Mouse (Mus musculus): ENCODE measurements at regions not wholly inside any gene's neighbourhood (a gene's known extent, or its start where the extent isn't known, plus 50 kb on each side); places are given as distances from the start of the nearest gene placed in this dataset.

DNA sequence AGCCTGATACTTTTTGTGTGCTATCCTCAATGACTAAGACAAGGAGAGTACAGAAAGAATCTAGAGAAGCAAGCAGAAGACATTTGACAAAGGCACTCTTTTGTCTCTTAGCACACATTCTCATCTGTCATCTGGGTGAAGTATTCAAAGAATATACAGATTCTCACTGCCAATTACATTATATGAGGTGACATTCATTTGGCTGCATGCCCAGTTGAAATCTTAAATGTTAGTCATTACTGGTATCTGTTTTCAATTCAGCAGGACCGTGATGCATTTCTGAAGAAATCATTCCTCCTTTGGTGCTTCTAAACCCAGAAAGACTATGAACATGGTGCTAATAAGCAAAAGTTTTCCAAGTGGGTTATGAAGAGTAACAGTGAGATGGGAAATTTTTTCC is 97.6 kb upstream of the Slc24a3 start:
- 45% methylated on average over 1 of the region's 1 CpGs for WGBS

GRCm38 (mm10) chr2:145081926-145082325 is 85.6 kb upstream of the Slc24a3 start:
- H3K4me1 ChIP-seq (ENCODE audit: control insufficient read depth, insufficient read depth, low read length), result no peaks in the 10 kb centered on the region
- no peaks in the 10 kb centered on the region for H3K27me3 ChIP-seq (ENCODE audit: control insufficient read depth, insufficient read depth, low read length)
- no peaks in the 10 kb centered on the region for H3K9me3 ChIP-seq (ENCODE audit: control insufficient read depth, low read length)
- no peak overlapping the region for H3K4me2 ChIP-seq (replicated peaks; ENCODE audit: low read depth, low read length, severe bottlenecking)
- H3K36me3 ChIP-seq (ENCODE audit: control insufficient read depth, insufficient read depth, low read length), result no peaks in the 10 kb centered on the region
- ATAC-seq (ENCODE audit: low FRiP score, low read depth) (no peak), DNase-seq (ENCODE audit: low spot score) (no peak)
- no peak overlapping the region for H3K27ac ChIP-seq (replicated peaks; ENCODE audit: low read depth, low read length)
- H3K9ac ChIP-seq (ENCODE audit: low read depth, low read length, severe bottlenecking), result no peak overlapping the region
- WGBS, result 74% methylated on average over 2 of the region's 2 CpGs
- no peak for TF ChIP-seq POLR2A (IDR thresholded peaks at IDR 0.05; ENCODE audit: borderline replicate concordance, extremely low read depth, insufficient read depth, insufficient read length)
- no peak overlapping the region for H3K4me3 ChIP-seq (replicated peaks; ENCODE audit: low read length)

More for the DNA sequence above, 97.6 kb upstream of the Slc24a3 start:
- Histone ChIP-seq H3K4me1 (ENCODE audit: control insufficient read depth, insufficient read depth, low read length) (no peaks in the 10 kb centered on the region), H3K36me3 (ENCODE audit: control insufficient read depth, insufficient read depth, low read length) (no peaks in the 10 kb centered on the region), H3K27me3 (ENCODE audit: control insufficient read depth, insufficient read depth, low read length) (no peaks in the 10 kb centered on the region), H3K4me2 (replicated peaks; ENCODE audit: low read depth, low read length, severe bottlenecking) (no peak overlapping the region), H3K4me3 (replicated peaks; ENCODE audit: low read length) (no peak overlapping the region), H3K27ac (replicated peaks; ENCODE audit: low read depth, low read length) (no peak overlapping the region), H3K9me3 (ENCODE audit: control insufficient read depth, low read length) (no peaks in the 10 kb centered on the region), H3K9ac (ENCODE audit: low read depth, low read length, severe bottlenecking) (no peak overlapping the region)
- no peak for ATAC-seq (ENCODE audit: low FRiP score, low read depth)
- TF ChIP-seq POLR2A (IDR thresholded peaks at IDR 0.05; ENCODE audit: borderline replicate concordance, extremely low read depth, insufficient read depth, insufficient read length), result no peak
- DNase-seq (ENCODE audit: low spot score), result no peak

DNA sequence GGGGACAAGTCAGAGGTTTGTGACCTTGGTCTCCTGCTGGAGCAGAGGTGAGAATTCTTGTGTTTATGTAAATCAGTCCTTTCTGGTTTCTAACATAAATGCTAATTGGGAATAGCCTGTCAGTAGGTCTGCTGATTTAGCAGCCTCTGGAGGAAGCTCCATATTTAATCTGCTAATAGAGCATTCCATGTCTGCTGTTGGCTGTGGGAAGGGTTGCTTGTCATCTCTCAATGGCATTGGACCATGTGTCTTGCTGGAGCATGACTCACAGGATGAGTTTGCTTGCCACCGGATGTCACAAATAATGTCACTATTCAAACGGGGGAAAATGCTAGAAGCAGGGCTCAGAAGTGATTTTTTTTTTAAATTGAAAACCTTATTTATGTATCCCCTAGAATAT is 82.9 kb upstream of the Slc24a3 start:
- no peak overlapping the region for H3K4me2 ChIP-seq (replicated peaks; ENCODE audit: low read depth, low read length, severe bottlenecking)
- no peaks in the 10 kb centered on the region for H3K36me3 ChIP-seq (ENCODE audit: control insufficient read depth, insufficient read depth, low read length)
- no peak overlapping the region for H3K9ac ChIP-seq (ENCODE audit: low read depth, low read length, severe bottlenecking)
- no peaks in the 10 kb centered on the region for H3K9me3 ChIP-seq (ENCODE audit: control insufficient read depth, low read length)
- no peak for TF ChIP-seq POLR2A (IDR thresholded peaks at IDR 0.05; ENCODE audit: borderline replicate concordance, extremely low read depth, insufficient read depth, insufficient read length)
- H3K27me3 ChIP-seq (ENCODE audit: control insufficient read depth, insufficient read depth, low read length), result no peaks in the 10 kb centered on the region
- WGBS, result 75% methylated on average over 2 of the region's 2 CpGs
- no peak overlapping the region for H3K27ac ChIP-seq (replicated peaks; ENCODE audit: low read depth, low read length)
- H3K4me3 ChIP-seq (replicated peaks; ENCODE audit: low read length), result no peak overlapping the region
- ATAC-seq (ENCODE audit: low FRiP score, low read depth) (no peak), DNase-seq (ENCODE audit: low spot score) (no peak)
- H3K4me1 ChIP-seq (ENCODE audit: control insufficient read depth, insufficient read depth, low read length), result no peaks in the 10 kb centered on the region

DNA sequence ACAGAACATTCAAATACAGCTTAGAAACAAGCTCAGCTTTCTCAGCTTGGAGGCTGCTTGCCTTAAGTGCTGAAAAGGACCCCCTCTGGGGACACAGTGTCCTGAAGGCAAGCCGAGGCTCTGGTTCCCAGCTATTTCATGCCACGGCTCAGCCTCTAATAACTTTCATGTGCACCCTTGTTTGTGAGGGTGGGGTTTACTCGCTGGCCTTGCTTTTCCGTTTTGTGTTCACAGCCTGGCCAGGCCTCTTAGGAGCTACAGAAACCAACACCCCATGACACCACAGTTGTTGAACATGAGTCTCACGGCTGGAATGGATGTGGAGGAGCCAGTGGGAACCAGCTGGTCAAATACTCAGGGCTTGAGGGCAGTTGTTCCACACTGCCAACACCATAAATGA is 81.4 kb upstream of the Slc24a3 start:
- Histone ChIP-seq H3K9ac (ENCODE audit: low read depth, low read length, severe bottlenecking) (no peak overlapping the region), H3K36me3 (ENCODE audit: control insufficient read depth, insufficient read depth, low read length) (no peaks in the 10 kb centered on the region), H3K4me1 (ENCODE audit: control insufficient read depth, insufficient read depth, low read length) (no peaks in the 10 kb centered on the region), H3K27me3 (ENCODE audit: control insufficient read depth, insufficient read depth, low read length) (no peaks in the 10 kb centered on the region), H3K9me3 (ENCODE audit: control insufficient read depth, low read length) (no peaks in the 10 kb centered on the region), H3K4me3 (replicated peaks; ENCODE audit: low read length) (no peak overlapping the region), H3K4me2 (replicated peaks; ENCODE audit: low read depth, low read length, severe bottlenecking) (no peak overlapping the region), H3K27ac (replicated peaks; ENCODE audit: low read depth, low read length) (no peak overlapping the region)
- TF ChIP-seq POLR2A (IDR thresholded peaks at IDR 0.05; ENCODE audit: borderline replicate concordance, extremely low read depth, insufficient read depth, insufficient read length), result no peak
- no peak for DNase-seq (ENCODE audit: low spot score)
- ATAC-seq (ENCODE audit: low FRiP score, low read depth), result no peak
- WGBS, result 34% methylated on average over 5 of the region's 5 CpGs

- DNase-seq (ENCODE audit: low spot score) (no peak), ATAC-seq (ENCODE audit: low FRiP score, low read depth) (no peak)
- no peak overlapping the region for H3K27ac ChIP-seq (replicated peaks; ENCODE audit: low read depth, low read length)
- whole genome bisulfite sequencing, result 79% methylated on average over 2 of the region's 2 CpGs
- H3K4me2 ChIP-seq (replicated peaks; ENCODE audit: low read depth, low read length, severe bottlenecking), result no peak overlapping the region
- TF ChIP-seq POLR2A (IDR thresholded peaks at IDR 0.05; ENCODE audit: borderline replicate concordance, extremely low read depth, insufficient read depth, insufficient read length), result no peak
- no peaks in the 10 kb centered on the region for H3K9me3 ChIP-seq (ENCODE audit: control insufficient read depth, low read length)
- H3K27me3 ChIP-seq (ENCODE audit: control insufficient read depth, insufficient read depth, low read length), result no peaks in the 10 kb centered on the region
- H3K36me3 ChIP-seq (ENCODE audit: control insufficient read depth, insufficient read depth, low read length), result no peaks in the 10 kb centered on the region
- H3K9ac ChIP-seq (ENCODE audit: low read depth, low read length, severe bottlenecking), result no peak overlapping the region
- H3K4me1 ChIP-seq (ENCODE audit: control insufficient read depth, insufficient read depth, low read length), result no peaks in the 10 kb centered on the region
- no peak overlapping the region for H3K4me3 ChIP-seq (replicated peaks; ENCODE audit: low read length)
Measured at GRCm38 (mm10) chr2:145103295-145103694, 64.3 kb upstream of the Slc24a3 start.

DNA sequence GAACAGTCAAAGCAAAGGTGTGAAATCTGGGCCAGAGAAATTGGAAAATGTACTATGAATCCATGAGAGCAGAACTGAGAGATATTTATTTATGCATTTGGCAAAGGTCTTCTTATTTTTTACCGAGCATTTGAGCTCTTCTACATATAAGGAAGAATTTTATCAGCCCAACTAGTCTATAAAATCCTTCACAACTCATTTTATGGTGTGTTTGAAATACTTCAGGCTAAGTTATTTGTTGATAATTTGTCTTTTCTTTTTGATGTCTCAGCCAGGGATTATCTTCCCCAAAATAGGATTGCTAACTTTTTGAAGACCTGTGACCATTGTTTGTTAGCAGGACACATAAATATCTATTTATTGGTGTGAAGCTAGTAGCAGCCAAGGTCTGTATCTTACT is 55.9 kb upstream of the Slc24a3 start:
- Histone ChIP-seq H3K4me1 (ENCODE audit: control insufficient read depth, insufficient read depth, low read length) (no peaks in the 10 kb centered on the region), H3K4me3 (replicated peaks; ENCODE audit: low read length) (no peak overlapping the region), H3K36me3 (ENCODE audit: control insufficient read depth, insufficient read depth, low read length) (no peaks in the 10 kb centered on the region), H3K9ac (ENCODE audit: low read depth, low read length, severe bottlenecking) (no peak overlapping the region), H3K4me2 (replicated peaks; ENCODE audit: low read depth, low read length, severe bottlenecking) (no peak overlapping the region), H3K9me3 (ENCODE audit: control insufficient read depth, low read length) (no peaks in the 10 kb centered on the region), H3K27me3 (ENCODE audit: control insufficient read depth, insufficient read depth, low read length) (no peaks in the 10 kb centered on the region), H3K27ac (replicated peaks; ENCODE audit: low read depth, low read length) (no peak overlapping the region)
- TF ChIP-seq POLR2A (IDR thresholded peaks at IDR 0.05; ENCODE audit: borderline replicate concordance, extremely low read depth, insufficient read depth, insufficient read length), result no peak
- DNase-seq (ENCODE audit: low spot score) (no peak), ATAC-seq (ENCODE audit: low FRiP score, low read depth) (no peak)
- 35% methylated on average over 1 of the region's 1 CpGs for WGBS
